Mouse (Mus musculus) yolk sac, embryonic 10.5 days (tissue): ENCODE data around the gene Eno3.

Experiments
- DNase-seq: peaks from one replicate; pipeline ENCODE4 v3.0.0-alpha.2; 2017; ENCODE audit warnings: low spot score

The Eno3 gene

DNA sequence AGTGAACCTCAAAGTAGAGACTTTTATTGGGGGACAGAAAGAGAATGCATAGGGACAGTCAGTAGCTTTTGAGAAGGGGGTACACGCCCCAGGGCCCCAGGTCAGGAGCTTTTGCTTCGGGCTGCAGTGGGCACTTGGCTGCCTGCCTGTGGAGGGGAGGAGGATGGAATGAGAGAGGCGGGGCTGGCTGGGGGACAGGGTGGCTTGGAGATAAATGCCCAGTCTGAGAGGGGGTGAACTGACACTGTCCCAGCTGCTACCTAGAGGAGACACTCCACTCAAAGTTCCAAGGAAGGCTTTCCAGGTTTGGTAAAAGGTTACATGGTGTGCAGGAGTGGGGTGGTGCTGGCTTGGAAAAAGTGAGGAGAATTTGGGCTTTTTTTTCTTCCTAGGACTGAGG, at the start of gene Eno3:
Eno3 (plus strand) TSS at position 239 of the 400 bp plus-strand sequence.
- no peak for DNase-seq

DNA sequence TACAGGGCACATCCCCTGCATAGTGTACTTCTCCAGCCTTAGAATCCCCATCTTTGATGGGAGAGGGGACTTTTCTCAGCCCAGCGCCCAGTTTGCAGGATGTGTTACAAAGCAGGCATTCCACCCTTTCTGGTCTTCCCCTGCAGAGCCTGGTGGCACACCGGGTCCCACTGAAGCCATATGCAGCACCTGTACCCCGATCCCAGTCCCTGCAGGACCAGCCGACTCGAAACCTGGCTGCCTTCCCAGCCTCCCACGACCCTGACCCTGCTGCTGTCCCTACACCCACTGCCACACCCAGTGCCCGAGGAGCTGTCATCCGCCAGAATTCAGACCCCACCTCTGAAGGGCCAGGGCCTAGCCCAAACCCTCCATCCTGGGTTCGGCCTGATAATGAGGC, 49.4 kb upstream of the Eno3 start:
- no peak for DNase-seq

DNA sequence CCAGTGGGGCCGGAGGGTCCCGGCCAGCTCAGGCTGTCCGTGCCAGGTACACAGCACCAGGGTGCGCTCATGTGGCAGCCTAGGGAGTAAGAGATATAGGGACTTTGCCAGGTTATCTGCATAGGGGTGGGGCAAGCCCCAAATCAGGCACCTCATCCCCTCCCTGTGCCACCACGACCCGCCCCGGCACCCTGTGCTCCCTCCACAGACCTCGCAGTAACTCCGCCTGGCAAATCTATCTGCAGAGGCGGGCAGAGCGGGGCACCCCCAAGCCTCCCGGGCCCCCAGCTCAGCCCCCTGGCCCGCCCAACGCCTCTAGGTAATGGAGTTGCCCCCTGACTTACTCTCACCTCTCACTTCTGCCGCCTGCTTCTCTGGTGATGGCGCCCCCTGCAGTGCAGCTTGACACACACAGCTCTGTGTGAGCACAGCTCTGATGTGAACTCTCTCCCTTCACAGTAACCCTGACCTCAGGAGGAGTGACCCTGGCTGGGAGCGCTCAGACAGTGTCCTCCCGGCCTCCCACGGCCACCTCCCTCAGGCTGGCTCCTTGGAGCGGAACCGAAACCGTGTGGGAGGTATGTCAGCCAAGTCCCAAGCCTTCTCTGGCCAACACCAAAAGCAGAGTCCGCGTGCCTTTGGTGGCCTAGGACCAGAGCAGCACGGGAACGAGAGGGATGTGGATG, 48.5 kb upstream of the Eno3 start:
- DNase-seq, result no peak

DNA sequence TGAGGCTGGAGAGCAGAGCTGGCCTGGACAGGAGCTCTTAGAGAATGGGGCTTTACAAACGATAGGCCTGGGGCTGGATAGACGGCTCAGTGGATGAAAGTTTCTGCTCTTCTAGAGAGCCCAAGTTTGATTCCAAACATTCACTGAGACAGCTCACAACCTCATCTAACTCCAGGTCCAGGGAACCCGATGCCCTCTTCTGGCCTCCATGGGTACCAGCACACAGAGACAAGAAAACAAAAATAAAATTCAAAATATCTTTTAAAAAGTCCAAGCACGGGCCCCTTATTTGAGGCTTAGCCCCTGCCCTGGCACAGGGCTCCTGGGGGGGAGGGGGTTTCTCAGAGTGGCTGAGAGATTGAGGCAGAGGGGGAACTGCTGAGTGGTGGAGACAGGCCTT, 46.2 kb upstream of the Eno3 start:
- DNase-seq, result no peak

DNA sequence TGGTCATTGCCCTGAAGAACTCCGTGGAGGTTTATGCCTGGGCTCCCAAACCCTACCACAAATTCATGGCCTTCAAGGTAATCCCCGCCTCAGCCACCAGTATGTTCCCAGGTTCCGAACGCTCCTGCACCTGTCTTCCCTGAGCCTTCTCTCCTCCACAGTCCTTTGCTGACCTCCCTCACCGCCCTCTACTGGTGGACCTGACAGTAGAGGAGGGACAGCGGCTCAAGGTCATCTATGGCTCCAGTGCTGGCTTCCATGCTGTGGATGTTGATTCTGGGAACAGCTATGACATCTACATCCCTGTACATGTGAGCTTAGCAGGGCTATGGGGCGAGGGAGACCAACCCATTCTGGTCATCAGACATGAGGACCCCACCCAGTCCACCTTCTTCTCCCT, 44.5 kb upstream of the Eno3 start:
- no peak for DNase-seq

DNA sequence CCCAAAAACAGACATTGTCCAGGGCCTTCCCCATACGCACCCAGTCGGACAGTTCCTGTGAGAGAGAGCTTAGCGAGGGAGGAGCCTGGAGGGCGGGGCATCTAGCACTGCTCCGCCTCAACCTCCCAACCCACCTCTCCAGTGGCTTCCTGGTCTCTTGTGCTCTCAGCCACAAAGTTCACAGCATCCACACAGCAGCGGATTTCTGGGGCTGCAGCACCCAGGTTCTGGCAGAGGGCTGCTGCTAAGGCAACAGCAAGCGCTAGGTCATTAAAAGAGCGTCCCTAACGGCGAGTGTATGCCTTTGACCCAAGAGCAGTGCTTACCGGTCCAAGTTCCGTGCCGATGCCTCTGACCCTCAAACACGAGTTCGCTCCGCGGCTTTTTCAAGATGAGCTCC, 41.9 kb upstream of the Eno3 start:
- peak; percentile 62 for DNase-seq

DNA sequence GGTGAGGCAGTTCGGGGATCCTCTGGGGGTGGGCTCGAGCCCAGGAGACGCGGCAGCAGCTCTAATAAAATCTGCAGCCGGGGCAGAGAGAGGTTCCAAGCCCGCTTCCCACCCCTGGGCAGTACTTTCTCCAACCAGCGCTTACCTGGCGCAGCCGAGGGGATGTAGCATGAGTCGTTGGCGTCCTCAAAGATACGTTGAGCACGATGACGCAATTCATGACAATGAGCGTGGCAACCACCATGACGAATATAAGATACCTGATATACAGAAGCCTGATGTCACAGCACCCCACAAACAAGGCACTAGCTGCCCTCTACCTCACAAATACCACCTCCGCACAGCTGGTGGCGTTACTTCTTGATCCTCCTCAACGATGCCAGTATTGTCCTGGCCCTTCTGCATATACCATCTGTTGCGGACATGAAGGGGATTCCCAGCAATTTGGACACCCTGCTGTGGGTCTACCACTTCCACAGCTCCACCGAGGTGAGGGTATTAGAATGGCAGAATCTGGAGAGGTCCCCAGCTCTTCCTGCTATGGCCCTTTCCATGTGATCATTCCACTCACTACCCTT, 41.4 kb upstream of the Eno3 start, which contains the start of gene 4930544D05Rik:
4930544D05Rik (plus strand) TSS at position 333 of the 578 bp plus-strand sequence.
- no peak for DNase-seq

DNA sequence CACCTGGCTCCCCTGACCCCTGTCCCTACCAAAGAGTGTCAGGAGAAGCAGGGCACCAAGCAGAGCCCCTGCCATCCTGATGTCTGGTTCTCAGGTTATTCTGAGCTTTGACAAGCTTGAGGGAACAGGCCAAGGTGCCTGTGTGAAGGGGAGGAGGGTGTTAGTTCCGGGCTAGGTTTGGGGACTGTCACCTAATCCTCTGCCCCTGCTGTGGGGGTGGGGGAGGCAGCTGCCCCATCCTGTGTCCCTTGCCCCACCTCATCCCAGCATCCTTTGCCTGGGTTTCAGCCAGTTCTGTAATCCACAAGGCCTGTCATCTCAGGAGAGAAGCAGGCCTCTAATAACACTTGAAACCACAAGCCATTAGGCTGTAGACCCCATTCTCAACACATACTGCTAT, 37.9 kb upstream of the Eno3 start, which contains the start of gene Chrne:
Chrne (minus strand) TSS at position 116 of the 400 bp plus-strand sequence.
- DNase-seq, result no peak

DNA sequence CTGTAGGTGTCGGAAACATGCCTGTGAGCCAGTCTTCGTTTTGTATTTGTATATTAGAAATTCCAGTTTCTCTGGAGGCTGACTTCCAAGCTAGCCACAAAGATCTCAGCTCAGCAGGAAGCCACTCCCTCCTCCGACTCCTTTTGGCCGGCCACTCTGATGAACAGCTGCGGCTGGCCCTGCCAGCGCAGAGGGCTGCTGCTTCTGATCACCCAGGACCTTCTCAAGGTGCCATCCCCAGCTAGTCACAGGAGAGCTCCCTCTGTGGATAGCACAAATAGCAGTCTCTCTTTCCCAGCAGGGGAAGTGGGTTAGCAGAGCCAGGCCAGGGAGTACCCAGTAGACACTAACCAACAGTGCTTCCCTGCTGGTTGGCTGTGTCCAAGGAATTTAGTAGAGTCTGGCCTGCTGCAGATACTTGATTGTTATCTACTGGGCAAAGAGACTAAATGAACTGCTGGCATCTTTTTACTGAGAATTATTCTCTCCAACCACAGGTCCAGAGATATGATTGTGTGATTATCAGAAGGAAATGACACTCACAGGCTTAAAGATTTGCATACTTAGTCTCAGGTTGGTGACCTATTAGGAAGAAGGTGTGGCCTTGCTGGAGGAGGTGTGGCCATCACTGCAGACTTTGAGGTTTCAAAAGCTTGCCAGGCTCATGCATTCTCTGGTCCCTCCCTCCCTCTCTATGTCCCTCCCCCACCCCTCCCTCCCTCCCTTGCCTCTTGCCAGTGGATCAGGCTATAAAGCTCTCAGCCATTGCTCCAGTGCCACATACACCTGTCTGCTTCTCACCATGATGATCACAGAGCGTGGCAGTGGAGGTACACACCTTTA, 34.8 kb upstream of the Eno3 start:
- DNase-seq, result no peak

DNA sequence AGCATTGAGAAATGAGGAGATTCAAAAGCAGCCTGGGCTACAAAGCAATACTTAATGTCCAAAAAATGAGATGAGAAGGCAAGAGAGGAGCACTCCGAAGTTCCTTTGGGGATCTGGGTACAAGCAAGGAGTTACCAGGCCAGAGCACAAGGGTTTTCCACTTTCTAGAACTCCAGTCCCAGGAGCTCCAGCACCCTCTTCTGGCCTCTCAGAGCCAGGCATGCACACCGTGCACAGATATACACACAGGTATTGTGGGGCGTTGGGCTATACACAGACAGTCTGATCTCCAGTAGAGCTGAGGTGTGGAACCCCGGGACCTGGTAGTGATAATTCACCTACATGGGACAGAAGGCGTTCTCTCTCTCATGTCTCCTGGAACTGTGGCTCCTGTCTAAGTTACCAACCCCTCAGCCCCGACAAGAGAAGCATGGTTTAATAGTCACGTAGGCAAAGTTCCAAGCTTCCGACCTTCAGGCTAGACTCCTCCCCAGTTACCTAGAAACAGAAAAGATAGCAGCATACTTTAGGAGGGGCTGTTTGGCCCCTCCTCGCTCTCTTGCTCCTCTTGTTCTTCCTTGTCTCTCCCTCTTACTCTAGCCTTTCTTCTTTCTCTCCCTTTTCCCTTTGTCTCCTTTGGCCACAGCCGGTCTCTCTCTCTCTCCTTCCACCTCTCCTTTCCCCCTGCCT, 33.8 kb upstream of the Eno3 start:
- no peak for DNase-seq

DNA sequence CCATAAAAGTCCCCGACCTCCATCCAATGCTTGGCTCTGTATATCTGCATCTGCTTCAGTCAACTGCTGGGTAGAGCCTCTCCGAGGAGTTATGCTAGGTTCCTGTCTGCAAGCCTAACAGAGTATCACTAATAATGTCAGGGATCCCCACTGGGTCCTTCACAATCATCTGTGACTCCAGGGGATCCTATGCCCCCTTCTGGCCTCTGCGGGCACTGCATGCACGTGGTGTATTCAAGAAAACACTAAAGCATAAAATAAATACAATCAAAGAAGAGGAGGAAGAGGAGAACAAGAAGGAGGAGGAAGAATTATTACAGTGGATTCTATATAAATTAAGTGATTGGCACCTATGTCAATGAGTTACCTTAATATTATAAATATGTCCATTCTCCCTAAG, 31.5 kb upstream of the Eno3 start:
- DNase-seq, result no peak

DNA sequence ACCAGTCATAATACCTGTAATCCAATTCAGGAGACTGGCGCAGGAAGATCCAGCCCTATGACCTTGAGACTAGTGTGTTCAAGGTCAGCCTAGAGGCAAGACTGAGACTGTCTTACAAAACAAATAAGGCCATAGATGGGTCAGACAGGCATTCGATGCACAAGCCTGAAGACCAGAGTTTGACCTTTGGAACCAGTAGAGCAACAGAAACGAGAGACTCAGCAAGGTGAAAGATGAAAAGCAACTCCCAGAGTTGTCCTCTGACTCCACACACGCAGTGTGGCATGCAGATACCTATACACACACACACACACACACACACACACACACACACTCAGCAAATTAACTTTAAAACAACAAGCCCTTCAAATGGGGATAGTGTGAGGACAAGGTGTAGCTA, 30.1 kb upstream of the Eno3 start:
- peak; percentile 57 for DNase-seq

DNA sequence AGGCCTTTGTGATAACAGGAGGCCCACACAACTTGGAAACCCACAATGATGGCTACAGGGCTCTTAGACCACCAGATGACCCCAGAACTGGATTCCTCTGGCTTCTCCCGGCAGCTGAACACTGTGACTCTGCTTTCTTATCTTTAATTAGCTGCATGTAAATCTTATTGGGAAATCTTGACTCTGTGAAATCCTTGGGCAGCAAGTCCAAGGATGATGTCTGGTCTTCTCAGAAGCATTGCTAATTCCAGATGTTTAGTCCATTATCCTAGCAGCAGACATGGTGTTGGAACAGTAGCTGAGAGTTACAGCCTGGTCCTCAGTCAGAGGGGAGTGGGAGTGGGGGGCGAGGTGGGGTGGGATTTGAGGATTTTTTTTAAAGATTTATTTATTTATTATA, 28.6 kb upstream of the Eno3 start:
- DNase-seq, result no peak

DNA sequence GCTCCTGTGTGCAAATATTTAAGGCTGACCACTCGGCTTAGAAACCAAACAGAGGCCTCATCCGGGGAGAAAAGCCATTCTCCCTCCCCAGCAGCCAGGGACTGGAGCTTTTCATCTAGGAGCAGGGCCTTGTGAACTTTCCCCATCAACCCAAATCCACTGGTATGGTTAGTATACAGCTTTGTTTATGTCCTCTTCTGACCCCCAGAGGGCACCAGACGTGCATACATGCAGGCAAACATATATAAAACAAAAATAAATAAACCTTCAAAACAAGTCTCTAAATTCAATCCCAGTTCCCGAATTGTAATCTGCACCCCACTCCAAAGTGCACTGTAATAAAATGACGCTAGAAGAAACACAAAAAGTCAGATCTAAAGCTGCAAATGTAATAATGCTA, 27.4 kb upstream of the Eno3 start:
- no peak for DNase-seq

DNA sequence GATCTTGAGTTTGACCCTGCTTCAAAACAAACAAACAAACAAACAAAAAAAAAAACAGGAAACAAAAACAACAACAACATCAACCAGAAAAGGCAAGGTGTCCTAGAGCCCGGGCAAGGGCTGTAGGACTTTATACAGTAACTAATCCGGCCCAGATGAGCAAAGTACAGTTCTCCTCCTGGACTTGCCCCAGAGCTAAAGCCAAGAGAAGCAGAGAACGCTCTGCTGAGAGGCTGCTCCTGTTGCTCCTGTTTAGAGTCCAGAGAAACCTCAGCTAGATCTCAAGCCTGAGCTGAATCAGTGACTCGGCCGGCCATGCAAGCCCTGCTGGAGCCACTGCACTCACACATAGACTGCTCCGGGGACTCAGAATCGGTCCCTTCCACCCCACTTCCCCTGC, 26.9 kb upstream of the Eno3 start:
- DNase-seq, result no peak

DNA sequence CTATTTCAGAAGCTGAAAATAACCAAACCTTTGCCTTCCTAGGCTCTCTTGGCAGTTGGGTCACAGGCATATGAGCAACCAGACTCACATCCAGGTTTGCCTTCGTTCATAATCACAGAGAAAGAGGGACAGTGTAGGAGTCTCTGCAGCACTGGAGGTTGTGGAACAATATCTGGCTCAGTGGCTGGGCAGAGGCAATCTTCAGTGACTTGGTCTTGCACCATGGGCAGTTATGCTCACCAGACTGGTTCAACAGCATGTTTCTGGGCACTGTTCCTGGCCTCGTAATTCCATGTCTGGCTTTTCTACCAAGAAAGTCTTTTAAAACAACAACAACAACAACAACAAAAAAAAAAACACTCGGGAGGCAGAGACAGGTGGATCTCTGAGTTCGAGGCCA, 21.4 kb upstream of the Eno3 start:
- no peak for DNase-seq

DNA sequence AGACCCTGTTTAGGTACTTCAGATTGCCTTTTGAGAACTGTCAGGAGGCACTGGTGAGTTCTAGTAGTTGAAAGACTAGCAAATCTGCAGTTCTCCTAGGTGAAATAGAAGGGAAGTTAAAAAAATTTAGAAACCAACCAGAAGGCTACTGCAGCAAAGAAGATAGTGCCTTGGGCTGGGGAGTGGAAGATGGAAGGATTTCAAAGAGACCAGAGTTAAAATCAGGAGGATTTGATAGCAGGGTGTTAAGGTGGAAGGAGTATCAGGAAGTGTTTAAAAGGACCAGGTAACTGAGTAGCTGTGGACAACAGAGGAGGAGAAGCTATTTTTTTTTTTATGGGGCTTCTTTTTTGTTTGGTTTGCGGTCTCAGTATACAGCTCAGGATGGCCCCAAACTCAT, 19.2 kb upstream of the Eno3 start:
- DNase-seq, result no peak

DNA sequence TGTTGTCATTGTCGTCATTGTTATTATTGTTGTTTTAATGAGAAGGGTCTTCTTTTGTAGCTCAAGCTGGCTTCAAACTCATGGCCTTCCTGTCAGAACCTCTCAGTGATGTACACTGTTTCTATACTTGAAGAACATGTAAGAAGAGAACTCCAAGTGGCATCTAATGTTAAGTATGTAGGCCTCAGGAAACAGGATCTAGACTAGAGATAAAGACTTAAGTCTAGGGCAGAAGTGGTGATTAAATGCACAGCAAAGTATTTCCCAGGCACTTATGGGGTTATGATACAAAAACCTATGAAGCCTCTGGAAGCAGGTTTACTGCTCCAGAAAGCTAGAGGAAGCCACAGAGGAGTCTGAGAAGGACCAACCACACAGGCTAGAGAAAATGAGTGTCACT, 18.7 kb upstream of the Eno3 start:
- DNase-seq, result no peak

DNA sequence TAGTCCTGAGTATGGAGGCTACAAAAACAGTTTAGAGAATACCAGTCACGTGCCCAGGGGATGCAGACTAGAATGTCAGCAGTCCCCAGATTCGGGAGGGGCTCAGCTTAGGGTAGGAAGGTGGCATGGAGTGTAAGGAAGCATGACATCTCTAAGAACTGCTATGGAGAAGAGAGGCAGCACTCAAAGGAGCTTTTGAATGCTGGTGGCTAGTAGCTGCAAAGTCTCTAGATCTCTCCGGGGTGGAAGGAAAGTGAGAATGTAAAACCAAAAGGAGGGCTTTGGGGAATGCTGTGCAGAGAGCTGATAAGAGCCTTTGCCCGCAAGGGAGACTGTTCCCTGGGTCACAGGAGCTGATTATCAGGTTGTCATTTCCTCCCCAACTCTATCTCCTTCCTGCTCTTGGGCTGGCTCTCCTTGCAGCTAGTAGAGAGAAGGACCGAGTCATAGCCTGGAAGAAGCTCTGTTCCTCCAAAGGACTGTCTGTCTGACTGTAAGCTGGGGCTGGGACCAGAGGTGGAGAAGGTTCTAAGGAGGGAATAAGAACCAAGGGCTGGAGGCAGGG, 18.2 kb upstream of the Eno3 start, which contains the start of gene Gp1ba:
Gp1ba (plus strand) TSS at position 409 of the 565 bp plus-strand sequence.
- no peak for DNase-seq

DNA sequence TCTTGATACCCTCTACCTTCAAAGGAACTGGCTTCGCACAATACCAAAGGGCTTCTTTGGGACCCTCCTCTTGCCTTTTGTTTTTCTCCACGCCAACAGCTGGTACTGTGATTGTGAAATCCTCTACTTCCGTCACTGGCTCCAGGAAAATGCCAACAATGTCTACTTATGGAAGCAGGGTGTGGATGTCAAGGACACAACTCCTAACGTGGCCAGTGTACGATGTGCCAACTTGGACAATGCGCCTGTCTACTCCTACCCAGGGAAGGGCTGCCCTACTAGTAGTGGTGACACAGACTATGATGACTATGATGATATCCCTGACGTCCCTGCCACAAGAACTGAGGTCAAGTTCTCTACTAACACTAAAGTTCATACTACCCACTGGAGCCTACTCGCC, 17.0 kb upstream of the Eno3 start:
- no peak for DNase-seq

DNA sequence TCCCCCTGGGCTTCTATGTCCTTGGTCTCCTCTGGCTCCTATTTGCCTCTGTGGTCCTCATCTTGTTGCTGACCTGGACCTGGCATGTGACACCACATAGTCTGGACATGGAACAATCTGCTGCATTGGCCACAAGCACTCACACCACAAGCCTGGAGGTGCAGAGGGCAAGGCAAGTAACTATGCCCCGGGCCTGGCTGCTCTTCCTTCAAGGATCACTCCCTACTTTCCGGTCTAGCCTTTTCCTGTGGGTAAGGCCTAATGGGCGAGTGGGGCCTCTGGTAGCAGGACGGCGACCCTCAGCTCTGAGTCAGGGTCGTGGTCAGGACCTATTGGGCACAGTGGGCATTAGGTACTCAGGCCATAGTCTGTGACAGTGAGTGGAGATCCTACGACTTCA, 15.8 kb upstream of the Eno3 start:
- DNase-seq, result no peak

DNA sequence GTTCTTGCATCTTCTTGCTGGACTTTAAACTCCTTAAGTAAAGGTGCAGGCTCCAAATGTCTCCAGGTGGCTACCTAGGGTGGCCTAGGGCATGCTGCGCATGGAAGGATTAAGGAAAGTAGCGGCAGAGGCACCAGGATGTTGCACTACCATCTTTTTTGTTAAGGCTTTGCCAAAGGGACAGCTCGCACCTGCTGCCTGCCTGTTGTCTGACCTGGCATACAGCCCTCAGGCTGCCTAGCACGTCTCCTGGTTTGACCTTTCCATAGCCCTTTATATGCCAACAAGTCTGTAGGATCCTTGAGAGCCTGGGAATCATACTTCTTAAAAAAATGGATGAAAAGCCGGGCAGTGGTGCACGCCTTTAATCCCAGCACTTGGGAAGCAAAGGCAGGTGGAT, 14.0 kb upstream of the Eno3 start:
- DNase-seq, result no peak
